Mouse (Mus musculus): ENCODE measurements around the gene Sowaha. TPM values are rescaled to one million over a fixed set of nuclear protein-coding genes. Genes with fewer than 3 reads are reported as not detected.

The Sowaha gene
- total and polyA plus RNA-seq, 2 experiments from 2014 or later: 0.08 TPM; not detected in 1

GRCm38 (mm10) chr11:53431347-53432056 is 48.6 kb downstream of the Sowaha start:
- Histone ChIP-seq H3K9me3 (replicated peaks; ENCODE audit: control insufficient read depth, low read length) (no peaks in the 10 kb centered on the region), H3K4me1 (ENCODE audit: control insufficient read depth, insufficient read depth) (no peaks in the 10 kb centered on the region), H3K36me3 (replicated peaks; ENCODE audit: control insufficient read depth, insufficient read depth, low read length) (peaks cover 7% of the 10 kb centered on the region), H3K4me2 (ENCODE audit: low read depth, low read length) (peak overlapping the region; percentile 84), H3K4me3 (ENCODE audit: low read depth, low read length) (peak overlapping the region; percentile 79), H3K27me3 (ENCODE audit: control insufficient read depth, insufficient read depth, low read length) (no peaks in the 10 kb centered on the region), H3K27ac (ENCODE audit: low read depth) (peak overlapping the region; percentile 93), H3K9ac (replicated peaks; ENCODE audit: low read depth, low read length) (peak overlapping the region; percentile 88; the same call in 1 of the 2 replicates)
- TF ChIP-seq EP300 (IDR thresholded peaks at IDR 0.05; ENCODE audit: low read depth): no peak
- TF ChIP-seq CTCF (IDR thresholded peaks at IDR 0.05; ENCODE audit: low read depth): no peak
- DNase-seq (ENCODE audit: low spot score) (no peak), ATAC-seq (ENCODE audit: insufficient read depth, low read depth) (peak; percentile 1; the same call in 1 of the 2 replicates)
- WGBS: 12% methylated on average over 9 of the region's 9 CpGs

- DNase-seq (ENCODE audit: low spot score) (peak; percentile 100), ATAC-seq (ENCODE audit: insufficient read depth, low read depth) (peak; percentile 95)
- H3K27me3 ChIP-seq (ENCODE audit: control insufficient read depth, insufficient read depth, low read length): no peaks in the 10 kb centered on the region
- H3K9me3 ChIP-seq (replicated peaks; ENCODE audit: control insufficient read depth, low read length): no peaks in the 10 kb centered on the region
- no peaks in the 10 kb centered on the region for H3K4me1 ChIP-seq (ENCODE audit: control insufficient read depth, insufficient read depth)
- peak within 1 kb of the TSS; percentile 84 for H3K4me2 ChIP-seq (ENCODE audit: low read depth, low read length)
- peak within 1 kb of the TSS; percentile 79 for H3K4me3 ChIP-seq (ENCODE audit: low read depth, low read length)
- under 1% methylated on average over 43 of the region's 44 CpGs for WGBS
- H3K27ac ChIP-seq (ENCODE audit: low read depth): peak within 1 kb of the TSS; percentile 93
- TF ChIP-seq EP300 (IDR thresholded peaks at IDR 0.05; ENCODE audit: low read depth): peak; percentile 82
- TF ChIP-seq CTCF (IDR thresholded peaks at IDR 0.05; ENCODE audit: low read depth): no peak
- peaks cover 7% of the 10 kb centered on the region for H3K36me3 ChIP-seq (replicated peaks; ENCODE audit: control insufficient read depth, insufficient read depth, low read length)
- H3K9ac ChIP-seq (replicated peaks; ENCODE audit: low read depth, low read length): peak within 1 kb of the TSS; percentile 88
Observed at GRCm38 (mm10) chr11:53430670-53431346, 49.3 kb downstream of the Sowaha start, which contains the start of the genes Uqcrq and Gdf9. Gene Uqcrq (minus strand): TSS chr11:53430831. Gene Gdf9 (plus strand): TSS chr11:53431023.

DNA sequence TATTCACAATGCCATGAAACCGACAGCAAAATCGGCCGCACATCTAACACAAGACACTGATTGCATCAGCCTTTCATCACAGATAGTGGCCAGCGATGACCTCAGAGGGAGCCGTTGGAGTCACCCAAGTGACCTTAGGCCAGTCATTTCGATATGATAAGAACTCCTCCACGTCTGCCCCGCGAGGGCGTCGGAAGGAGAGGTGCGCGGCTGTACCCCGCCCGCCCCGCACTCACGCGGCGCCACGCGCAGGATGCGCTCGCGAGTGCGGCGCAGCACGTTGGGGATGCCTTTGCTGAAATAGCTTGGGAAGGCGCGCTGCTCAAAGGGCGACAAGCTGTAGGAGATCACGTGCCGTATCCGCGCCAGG is 49.8 kb downstream of the Sowaha start:
- WGBS: under 1% methylated on average over 34 of the region's 34 CpGs
- H3K9me3 ChIP-seq (replicated peaks; ENCODE audit: control insufficient read depth, low read length): no peaks in the 10 kb centered on the region
- H3K4me2 ChIP-seq (ENCODE audit: low read depth, low read length): peak overlapping the region; percentile 84
- TF ChIP-seq EP300 (IDR thresholded peaks at IDR 0.05; ENCODE audit: low read depth) (no peak), CTCF (IDR thresholded peaks at IDR 0.05; ENCODE audit: low read depth) (no peak)
- DNase-seq (ENCODE audit: low spot score): peak; percentile 19
- H3K36me3 ChIP-seq (replicated peaks; ENCODE audit: control insufficient read depth, insufficient read depth, low read length): peaks cover 7% of the 10 kb centered on the region
- H3K27me3 ChIP-seq (ENCODE audit: control insufficient read depth, insufficient read depth, low read length): no peaks in the 10 kb centered on the region
- H3K4me3 ChIP-seq (ENCODE audit: low read depth, low read length): peak overlapping the region; percentile 79
- peak overlapping the region; percentile 88 for H3K9ac ChIP-seq (replicated peaks; ENCODE audit: low read depth, low read length)
- H3K4me1 ChIP-seq (ENCODE audit: control insufficient read depth, insufficient read depth): no peaks in the 10 kb centered on the region
- peak; percentile 16 for ATAC-seq (ENCODE audit: insufficient read depth, low read depth)
- H3K27ac ChIP-seq (ENCODE audit: low read depth): peak overlapping the region; percentile 93

GRCm38 (mm10) chr11:53429182-53429581 is 50.9 kb downstream of the Sowaha start:
- peak overlapping the region; percentile 79; the same call in 1 of the 2 replicates for H3K4me3 ChIP-seq (ENCODE audit: low read depth, low read length)
- no peak overlapping the region for H3K27ac ChIP-seq (ENCODE audit: low read depth)
- H3K4me1 ChIP-seq (ENCODE audit: control insufficient read depth, insufficient read depth): no peaks in the 10 kb centered on the region
- no peak overlapping the region for H3K9ac ChIP-seq (replicated peaks; ENCODE audit: low read depth, low read length)
- DNase-seq (ENCODE audit: low spot score) (no peak), ATAC-seq (ENCODE audit: insufficient read depth, low read depth) (no peak)
- TF ChIP-seq EP300 (IDR thresholded peaks at IDR 0.05; ENCODE audit: low read depth): no peak
- no peaks in the 10 kb centered on the region for H3K27me3 ChIP-seq (ENCODE audit: control insufficient read depth, insufficient read depth, low read length)
- H3K36me3 ChIP-seq (replicated peaks; ENCODE audit: control insufficient read depth, insufficient read depth, low read length): peaks cover 7% of the 10 kb centered on the region
- peak overlapping the region; percentile 84; the same call in 1 of the 2 replicates for H3K4me2 ChIP-seq (ENCODE audit: low read depth, low read length)
- H3K9me3 ChIP-seq (replicated peaks; ENCODE audit: control insufficient read depth, low read length): no peaks in the 10 kb centered on the region

GRCm38 (mm10) chr11:53428716-53429057 is 51.4 kb downstream of the Sowaha start:
- 92% methylated on average over 5 of the region's 5 CpGs for WGBS

More at GRCm38 (mm10) chr11:53428716-53429057, 51.4 kb downstream of the Sowaha start:
- DNase-seq (ENCODE audit: low spot score) (no peak), ATAC-seq (ENCODE audit: insufficient read depth, low read depth) (no peak)
- no peak overlapping the region for H3K9ac ChIP-seq (replicated peaks; ENCODE audit: low read depth, low read length)
- H3K4me3 ChIP-seq (ENCODE audit: low read depth, low read length): no peak overlapping the region
- no peaks in the 10 kb centered on the region for H3K4me1 ChIP-seq (ENCODE audit: control insufficient read depth, insufficient read depth)
- TF ChIP-seq CTCF (IDR thresholded peaks at IDR 0.05; ENCODE audit: low read depth): no peak
- no peak for TF ChIP-seq EP300 (IDR thresholded peaks at IDR 0.05; ENCODE audit: low read depth)
- peaks cover 7% of the 10 kb centered on the region for H3K36me3 ChIP-seq (replicated peaks; ENCODE audit: control insufficient read depth, insufficient read depth, low read length)
- no peak overlapping the region for H3K4me2 ChIP-seq (ENCODE audit: low read depth, low read length)
- no peaks in the 10 kb centered on the region for H3K9me3 ChIP-seq (replicated peaks; ENCODE audit: control insufficient read depth, low read length)
- H3K27me3 ChIP-seq (ENCODE audit: control insufficient read depth, insufficient read depth, low read length): no peaks in the 10 kb centered on the region
- H3K27ac ChIP-seq (ENCODE audit: low read depth): no peak overlapping the region

Data from heart, postnatal 0 days (tissue).